Mouse (Mus musculus) spleen, adult 2 months (tissue): ENCODE data around the gene Vmn2r55. TPM values are rescaled to one million over a fixed set of nuclear protein-coding genes. Genes with fewer than 3 reads are reported as not detected.
"Not testable (repeated sequence)": the region's sequence is repeated elsewhere in the genome, so short reads cannot be mapped to it uniquely, and the experiment has no call there.

Source experiments
- DNase-seq, 2 experiments: peaks; one replicate each; pipeline versions ENCODE4 v3.0.0 to v3.0.0-alpha.2; 2012 to 2021; ENCODE audit warnings: low spot score in 2 of 2, low read depth in 1 of 2
- H3K27ac ChIP-seq: fragments of 200-500 bp; 2 replicates; pipeline ENCODE4 v1.5.1; 2012; ENCODE audit warnings: low read length, inconsistent platforms; ENCODE audit not compliant: insufficient read depth
- H3K27me3 ChIP-seq: fragments of 200-500 bp; 2 replicates; pipeline ENCODE4 v1.6.1; 2012; ENCODE audit warnings: mild to moderate bottlenecking, moderate library complexity, low read length, inconsistent platforms; ENCODE audit not compliant: control insufficient read depth, insufficient read depth
- H3K36me3 ChIP-seq: fragments of 200-500 bp; 2 replicates; pipeline ENCODE4 v1.6.1; 2012; ENCODE audit warnings: mild to moderate bottlenecking, low read length, inconsistent platforms; ENCODE audit not compliant: control insufficient read depth, insufficient read depth
- H3K4me1 ChIP-seq: fragments of 200-500 bp; 2 replicates; pipeline ENCODE4 v1.6.1; 2011; ENCODE audit warnings: inconsistent platforms; ENCODE audit not compliant: control insufficient read depth, insufficient read depth, insufficient read length
- H3K4me3 ChIP-seq: fragments of 200-500 bp; 2 replicates; pipeline ENCODE4 v1.5.1; 2011; ENCODE audit warnings: mild to moderate bottlenecking, inconsistent platforms; ENCODE audit not compliant: insufficient read depth, insufficient read length; ENCODE audit errors: extremely low read depth
- CTCF ChIP-seq: fragments of 200-500 bp; IDR thresholded peaks from 2 replicates; pipeline ENCODE4 v1.5.1; 2011; ENCODE audit warnings: mild to moderate bottlenecking, inconsistent platforms; ENCODE audit not compliant: insufficient read depth, insufficient read length, insufficient replicate concordance; ENCODE audit errors: extremely low read depth
- POLR2A ChIP-seq: fragments of 200-500 bp; IDR thresholded peaks from 2 replicates; pipeline ENCODE4 v1.6.1; 2011; ENCODE audit warnings: low read depth, low read length, inconsistent platforms
- WGBS: fragments of 180-500 bp; shearing (Covaris S2); methylation state at CpG from one replicate; pipeline ENCODE4 v1.1.7; 2018; 5-methylcytosine and 5-hydroxymethylcytosine counted together
- polyA plus RNA-seq: library from polyadenylated mRNA; depleted of rRNA; stranded (reverse); fragments of >200 nt; gene quantifications from 2 replicates; pipeline ENCODE4 v1.2.3, GENCODE M21; 2012; rRNA removed

Vmn2r55 gene
- polyA plus RNA-seq, result not detected in 2 replicates

GRCm38 (mm10) chr7:12684903-12685302 is at the start of gene Vmn2r55:
Vmn2r55 (minus strand) TSS chr7:12685003.
- H3K27me3 ChIP-seq, H3K27ac ChIP-seq, DNase-seq, H3K4me3 ChIP-seq, H3K4me1 ChIP-seq, H3K36me3 ChIP-seq: not testable (repeated sequence)
- 86% methylated on average over 3 of the region's 3 CpGs for WGBS

GRCm38 (mm10) chr7:12640219-12640618 is 44.6 kb downstream of the Vmn2r55 start, which contains the start of gene Vmn2r54:
Vmn2r54 (minus strand) TSS chr7:12640319.
- WGBS, result 84% methylated on average over 3 of the region's 4 CpGs
- DNase-seq, H3K4me3 ChIP-seq, H3K27me3 ChIP-seq, H3K36me3 ChIP-seq, H3K4me1 ChIP-seq, H3K27ac ChIP-seq: not testable (repeated sequence)

- TF ChIP-seq POLR2A (no peak), CTCF (no peak)
- H3K27ac ChIP-seq, result no peak within 1 kb of the TSS
- H3K4me1 ChIP-seq, result no peaks in the 10 kb centered on the region
- no peak for DNase-seq
- H3K27me3 ChIP-seq, result no peaks in the 10 kb centered on the region
- H3K4me3 ChIP-seq, result no peak within 1 kb of the TSS
- no peaks in the 10 kb centered on the region for H3K36me3 ChIP-seq
Observed at GRCm38 (mm10) chr7:12608688-12609087, 76.1 kb downstream of the Vmn2r55 start, which contains the start of gene Vmn2r53. Vmn2r53 (minus strand) TSS chr7:12608788.

Other genes starting within 250 kb of the Vmn2r55 start
- gene Zfp606, start 206.7 kb downstream of the Vmn2r55 start, polyA plus RNA-seq, result 2.2 and 2.6 TPM in 2 replicates
- not detected in 2 replicates for gene 2900092C05Rik, start 172.5 kb downstream of the Vmn2r55 start, polyA plus RNA-seq
- not detected in 2 replicates for gene Vmn2r53, start 76.2 kb downstream of the Vmn2r55 start, polyA plus RNA-seq
- not detected in 2 replicates for gene Vmn2r54, start 44.7 kb downstream of the Vmn2r55 start, polyA plus RNA-seq
- not detected in 2 replicates for gene Vmn2r56, start 50.0 kb upstream of the Vmn2r55 start, polyA plus RNA-seq
- 0.76 and 1.4 TPM in 2 replicates for gene Zscan18, start 118.6 kb upstream of the Vmn2r55 start, polyA plus RNA-seq
- gene Zfp329, start 133.9 kb upstream of the Vmn2r55 start, polyA plus RNA-seq, result 0.81 and 0.92 TPM in 2 replicates
- gene Zfp110, start 149.8 kb upstream of the Vmn2r55 start, polyA plus RNA-seq, result 9.5 and 12.4 TPM in 2 replicates
- 0.65 and 0.85 TPM in 2 replicates for gene Zfp128, start 196.2 kb upstream of the Vmn2r55 start, polyA plus RNA-seq
- gene Zscan22, start 212.8 kb upstream of the Vmn2r55 start, polyA plus RNA-seq, result 6.8 and 7.1 TPM in 2 replicates
- 2,106 and 2,648 TPM in 2 replicates for gene Rps5, start 237.3 kb upstream of the Vmn2r55 start, polyA plus RNA-seq
- 0.21 and 0.31 TPM in 2 replicates for gene Rnf225, start 242.4 kb upstream of the Vmn2r55 start, polyA plus RNA-seq